In the genomic region with DNA sequence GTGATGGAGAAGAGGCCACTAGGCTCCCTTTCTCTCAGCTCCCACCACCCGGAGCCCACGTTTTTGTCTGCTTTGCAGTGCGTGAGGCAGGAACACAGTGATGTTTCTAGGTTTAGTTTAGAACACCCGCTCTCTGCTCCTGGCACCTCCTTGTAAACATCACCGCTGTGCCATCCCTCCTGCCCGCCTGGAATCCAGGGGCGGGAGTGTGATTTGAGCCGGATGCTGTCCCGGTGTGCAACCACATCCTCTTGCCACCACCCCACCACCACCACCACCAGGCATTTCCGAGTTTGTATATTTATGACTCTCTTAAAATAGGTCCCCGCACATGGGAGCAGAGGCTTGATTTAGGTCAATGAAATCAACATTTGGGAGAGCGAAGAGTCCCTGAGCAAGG, we compare ENCODE assay signal across 16 mouse cellular contexts. TPM values are rescaled to one million over a fixed set of nuclear protein-coding genes. Genes with fewer than 3 reads are reported as not detected.
DNase-seq lines count a peak whose midpoint lies in the region; ATAC-seq and TF ChIP-seq lines count a peak whose summit lies in the region.
"Had no signal": no experiment of that assay in that cellular context is flagged by ENCODE, and none has a peak within 500 bp of the region (broad histone marks: within the 10 kb centered on the region; RNA-seq: fewer than 3 reads in every experiment).

No protein-coding gene starts in this region.

- TF ChIP-seq EP300 in stomach, postnatal 0 days (optimal IDR thresholded peaks at IDR 0.05) = no peak

- no peak overlapping the region for H3K4me2 ChIP-seq in kidney, embryonic 15.5 days
- no peak overlapping the region for H3K4me2 ChIP-seq in stomach, embryonic 16.5 days (ENCODE audit: low read depth, low read length)
- H3K4me2 ChIP-seq in stomach, postnatal 0 days (replicated peaks; ENCODE audit: low read depth) = no peak overlapping the region
- H3K4me2 ChIP-seq: limb, embryonic 13.5 days; midbrain, embryonic 13.5 days had no signal

- ATAC-seq in CD4-positive, CD25-positive, alpha-beta regulatory T cell, adult 4 months = no peak
- ATAC-seq in kidney, embryonic 15.5 days (replicated peaks; ENCODE audit: low FRiP score) = no peak
- no peak for ATAC-seq in stomach, embryonic 16.5 days (ENCODE audit: insufficient read depth, low FRiP score)
- ATAC-seq in stomach, postnatal 0 days (ENCODE audit: low FRiP score, low TSS enrichment) = no peak
- ATAC-seq: hindbrain, postnatal 0 days; midbrain, embryonic 13.5 days had no signal

- WGBS in kidney, embryonic 15.5 days = 68% methylated on average over 12 of the region's 12 CpGs
- WGBS in stomach, embryonic 16.5 days = 79% methylated on average over 12 of the region's 12 CpGs
- WGBS in stomach, postnatal 0 days = 82% methylated on average over 12 of the region's 12 CpGs

- DNase-seq in CD4-positive, CD25-positive, alpha-beta regulatory T cell, adult 2 months (ENCODE audit: low read depth, low spot score) = peak; percentile 2
- no peak for DNase-seq in kidney, postnatal 14 days
- DNase-seq in stomach, postnatal 0 days (ENCODE audit: low spot score) = no peak
- DNase-seq in telencephalon, adult 2 months (ENCODE audit: low read depth, low spot score) = peak; percentile 42
- DNase-seq in layer of hippocampus, postnatal 10 days (ENCODE audit: low spot score in 2 of 2) = no peak
- DNase-seq: heart, postnatal 14 days had no signal

- H3K27ac ChIP-seq in kidney, embryonic 15.5 days = peak overlapping the region; percentile 87
- H3K27ac ChIP-seq in stomach, embryonic 16.5 days (ENCODE audit: low read length) = 0 out of 2 replicates have a peak overlapping the region, but pooled peaks have one; percentile 29
- H3K27ac ChIP-seq in stomach, postnatal 0 days (replicated peaks) = no peak overlapping the region
- H3K27ac ChIP-seq: hindbrain, postnatal 0 days; layer of hippocampus, adult 2 months; limb, embryonic 13.5 days; macrophage; midbrain, embryonic 13.5 days had no signal

- no peak for TF ChIP-seq CTCF in stomach, postnatal 0 days (IDR thresholded peaks at IDR 0.05; ENCODE audit: low read depth)

- no peaks in the 10 kb centered on the region for H3K9me3 ChIP-seq in kidney, embryonic 15.5 days (replicated peaks)
- no peaks in the 10 kb centered on the region for H3K9me3 ChIP-seq in stomach, embryonic 16.5 days (replicated peaks; ENCODE audit: control insufficient read depth, low read length)
- no peaks in the 10 kb centered on the region for H3K9me3 ChIP-seq in stomach, postnatal 0 days (ENCODE audit: control insufficient read depth, low read length)
- H3K9me3 ChIP-seq: limb, embryonic 13.5 days; midbrain, embryonic 13.5 days had no signal

- peaks cover 21% of the 10 kb centered on the region for H3K4me1 ChIP-seq in kidney, embryonic 15.5 days
- peaks cover 5% of the 10 kb centered on the region; the same call in 1 of the 2 replicates for H3K4me1 ChIP-seq in stomach, embryonic 16.5 days (ENCODE audit: control insufficient read depth, insufficient read depth, low read length)
- H3K4me1 ChIP-seq in stomach, postnatal 0 days (replicated peaks; ENCODE audit: control insufficient read depth, insufficient read depth) = no peaks in the 10 kb centered on the region
- H3K4me1 ChIP-seq: midbrain, embryonic 13.5 days had no signal

- H3K27me3 ChIP-seq in kidney, embryonic 15.5 days = no peaks in the 10 kb centered on the region
- H3K27me3 ChIP-seq in stomach, embryonic 16.5 days (ENCODE audit: control insufficient read depth, insufficient read depth, low read length) = no peaks in the 10 kb centered on the region
- H3K27me3 ChIP-seq in stomach, postnatal 0 days (ENCODE audit: control insufficient read depth, insufficient read depth, low read length) = no peaks in the 10 kb centered on the region
- H3K27me3 ChIP-seq: limb, embryonic 13.5 days; midbrain, embryonic 13.5 days had no signal

- H3K9ac ChIP-seq in kidney, embryonic 15.5 days = no peak overlapping the region
- no peak overlapping the region for H3K9ac ChIP-seq in stomach, embryonic 16.5 days (ENCODE audit: low read length)
- H3K9ac ChIP-seq in stomach, postnatal 0 days (ENCODE audit: low read length) = no peak overlapping the region
- H3K9ac ChIP-seq: limb, embryonic 13.5 days; midbrain, embryonic 13.5 days had no signal

- no peaks in the 10 kb centered on the region for H3K36me3 ChIP-seq in kidney, embryonic 15.5 days
- H3K36me3 ChIP-seq in stomach, embryonic 16.5 days (ENCODE audit: control insufficient read depth, insufficient read depth, low read length) = no peaks in the 10 kb centered on the region
- H3K36me3 ChIP-seq in stomach, postnatal 0 days (ENCODE audit: control insufficient read depth, insufficient read depth, low read length) = no peaks in the 10 kb centered on the region
- H3K36me3 ChIP-seq: limb, embryonic 13.5 days; midbrain, embryonic 13.5 days had no signal

- H3K4me3 ChIP-seq in kidney, embryonic 15.5 days (replicated peaks) = no peak overlapping the region
- no peak overlapping the region for H3K4me3 ChIP-seq in stomach, embryonic 16.5 days (replicated peaks; ENCODE audit: low read length)
- no peak overlapping the region for H3K4me3 ChIP-seq in stomach, postnatal 0 days (ENCODE audit: low read depth, low read length)
- H3K4me3 ChIP-seq: layer of hippocampus, adult 2 months; limb, embryonic 13.5 days; midbrain, embryonic 13.5 days had no signal

RNA-seq across cellular contexts. Expression of a gene that starts 38.5 kb away (rescaled TPM):
- polyA plus RNA-seq in CD4-positive, CD25-positive, alpha-beta regulatory T cell, adult 4 months (2017; shearing (Covaris generic)) = not detected
- polyA plus RNA-seq in kidney, embryonic 15.5 days (2015; fragmentation: Nextera tagmentation; extraction: Ambion mirVana) = 0.52 and 0.81 TPM in 2 replicates
- polyA plus RNA-seq in stomach, embryonic 16.5 days (2015; fragmentation: Nextera tagmentation; extraction: Ambion mirVana) = not detected in 2 replicates
- polyA plus RNA-seq in stomach, postnatal 0 days (2015; fragmentation: Nextera tagmentation; extraction: Ambion mirVana) = 0.35 and 0.51 TPM in 2 replicates
- not detected for total RNA-seq in layer of hippocampus, postnatal 10 days (2021)
- total RNA-seq: heart, postnatal 14 days; layer of hippocampus, adult 2 months had no signal
- polyA plus RNA-seq: hindbrain, postnatal 0 days; liver, embryonic 16.5 days; macrophage; midbrain, embryonic 13.5 days; spleen, adult 2 months had no signal

RNA-seq across cellular contexts. Expression of a gene that starts 38.7 kb away (rescaled TPM):
- polyA plus RNA-seq in CD4-positive, CD25-positive, alpha-beta regulatory T cell, adult 4 months (2017; shearing (Covaris generic)) = not detected
- polyA plus RNA-seq in kidney, embryonic 15.5 days (2015; fragmentation: Nextera tagmentation; extraction: Ambion mirVana) = 2.2 and 2.6 TPM in 2 replicates
- polyA plus RNA-seq in stomach, embryonic 16.5 days (2015; fragmentation: Nextera tagmentation; extraction: Ambion mirVana) = 0.68 and 0.77 TPM in 2 replicates
- polyA plus RNA-seq in stomach, postnatal 0 days (2015; fragmentation: Nextera tagmentation; extraction: Ambion mirVana) = 0.74 and 0.85 TPM in 2 replicates
- total RNA-seq in layer of hippocampus, postnatal 10 days (2021) = 1 to 10 TPM; 1.9 to 2.2 TPM
- polyA plus RNA-seq: macrophage had no signal

Comparison
In these comparisons a context has a peak if more than half of its experiments do, and no peak if none do; other contexts are left out.
1. DNase-seq: peak in CD4-positive, CD25-positive, alpha-beta regulatory T cell, adult 2 months (single experiment) and telencephalon, adult 2 months (single experiment); none in kidney, postnatal 14 days (single experiment), stomach, postnatal 0 days (single experiment) and layer of hippocampus, postnatal 10 days (0 of 2).